ENCODE assay signal across 6 mouse cellular contexts in genomic region chr3:115846153-115846552, GRCm38 (mm10).
"Had no signal": no experiment of that assay in that cellular context is flagged by ENCODE, and none has a peak within 500 bp of the region (broad histone marks: within the 10 kb centered on the region; RNA-seq: fewer than 3 reads in every experiment).

No protein-coding gene starts in this region.

- DNase-seq: kidney, postnatal 10 days; layer of hippocampus, adult 9-11 months; lung, adult 2 months; lung, postnatal 4 days; right cerebral cortex, postnatal 25 days; thymus, postnatal 36 days had no signal
